Mouse (Mus musculus) neural tube, embryonic 14.5 days (tissue): ENCODE results near the gene Sec24b. TPM values are rescaled to one million over a fixed set of nuclear protein-coding genes. Genes with fewer than 3 reads are reported as not detected.

ENCODE experiments used
- ATAC-seq: fragments of 200-750 bp; cut with Nextera tagmentation; 2 replicates; pipeline ENCODE4 v1.8.0; 2017; ENCODE audit warnings: low read depth, mild to moderate bottlenecking, moderate TSS enrichment, moderate library complexity
- H3K27ac ChIP-seq: fragments of 300-500 bp; sonication (generic); 2 replicates; pipeline ENCODE4 v1.5.1; 2014; ENCODE audit warnings: low read depth, mild to moderate bottlenecking, control low read depth, low read length, moderate library complexity, mixed read lengths
- H3K27me3 ChIP-seq: fragments of 300-500 bp; sonication (generic); 2 replicates; pipeline ENCODE4 v1.6.1; 2014; ENCODE audit warnings: low read length; ENCODE audit not compliant: control insufficient read depth, insufficient read depth
- H3K36me3 ChIP-seq: fragments of 300-500 bp; sonication (generic); 2 replicates; pipeline ENCODE4 v1.6.1; 2014; ENCODE audit warnings: low read length, mixed read lengths; ENCODE audit not compliant: control insufficient read depth, insufficient read depth
- H3K4me1 ChIP-seq: fragments of 300-500 bp; sonication (generic); 2 replicates; pipeline ENCODE4 v1.6.1; 2014; ENCODE audit warnings: low read length; ENCODE audit not compliant: control insufficient read depth, insufficient read depth
- H3K4me2 ChIP-seq: fragments of 300-500 bp; sonication (generic); 2 replicates; pipeline ENCODE4 v1.6.1; 2014; ENCODE audit warnings: mild to moderate bottlenecking, low read depth, low read length, control low read depth
- H3K4me3 ChIP-seq: fragments of 300-500 bp; sonication (generic); 2 replicates; pipeline ENCODE4 v1.5.1; 2014; ENCODE audit warnings: low read depth, low read length, control low read depth, mixed read lengths
- H3K9ac ChIP-seq: fragments of 300-500 bp; sonication (generic); replicated peaks from 2 replicates; pipeline ENCODE4 v1.6.1; 2014; ENCODE audit warnings: low read depth, mild to moderate bottlenecking, control low read depth, low read length, mixed read lengths
- H3K9me3 ChIP-seq: fragments of 300-500 bp; sonication (generic); 2 replicates; pipeline ENCODE4 v1.6.1; 2016; ENCODE audit warnings: low read length; ENCODE audit not compliant: control insufficient read depth
- WGBS: fragments of 180-500 bp; shearing (Covaris S2); extraction: QIAGEN DNeasy Blood & Tissue Kit; methylation state at CpG from one replicate; pipeline ENCODE4 v1.1.7; 2014; 5-methylcytosine and 5-hydroxymethylcytosine counted together
- polyA plus RNA-seq: library from polyadenylated mRNA; unstranded; fragments of >200 nt; fragmentation: Nextera tagmentation; extraction: Ambion mirVana; gene quantifications from 2 replicates; pipeline ENCODE4 v1.2.1, GENCODE M21; 2014

Sec24b gene
- polyA plus RNA-seq, 1 experiment from 2014 or later, result 36.5 TPM

DNA sequence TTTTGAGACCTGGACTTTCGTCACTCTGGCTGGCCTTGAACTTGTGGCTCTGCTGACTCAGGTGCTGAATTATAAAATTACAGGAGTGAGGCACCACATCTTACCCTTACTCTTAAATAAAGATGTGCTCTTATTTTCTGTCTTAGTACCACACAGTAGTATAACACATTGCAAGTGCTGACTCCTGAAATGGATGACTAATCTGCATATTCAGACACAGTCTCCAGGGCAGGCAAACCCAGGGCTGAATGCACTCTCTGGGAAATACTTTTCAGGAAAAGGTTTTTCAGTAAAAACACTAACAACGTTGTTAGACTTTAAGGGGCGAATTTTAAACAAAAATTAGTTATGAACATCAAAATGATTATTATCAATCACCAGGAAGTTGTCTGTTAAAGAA lies 64.0 kb downstream of the Sec24b start:
- no peaks in the 10 kb centered on the region for H3K4me1 ChIP-seq
- peaks cover 63% of the 10 kb centered on the region for H3K36me3 ChIP-seq
- H3K9ac ChIP-seq, result no peak overlapping the region
- H3K9me3 ChIP-seq, result no peaks in the 10 kb centered on the region
- no peak overlapping the region for H3K27ac ChIP-seq
- H3K4me2 ChIP-seq, result no peak overlapping the region
- no peak overlapping the region for H3K4me3 ChIP-seq
- WGBS, result 88% methylated on average over 3 of the region's 3 CpGs
- H3K27me3 ChIP-seq, result no peaks in the 10 kb centered on the region
- no peak for ATAC-seq

GRCm38 (mm10) chr3:129987297-129987696 lies 74.1 kb downstream of the Sec24b start:
- H3K9ac ChIP-seq, result no peak overlapping the region
- ATAC-seq, result no peak
- no peaks in the 10 kb centered on the region for H3K27me3 ChIP-seq
- no peak overlapping the region for H3K4me3 ChIP-seq
- H3K9me3 ChIP-seq, result no peaks in the 10 kb centered on the region
- H3K4me1 ChIP-seq, result no peaks in the 10 kb centered on the region
- WGBS, result 96% methylated on average over 13 of the region's 13 CpGs
- peaks cover 69% of the 10 kb centered on the region for H3K36me3 ChIP-seq
- no peak overlapping the region for H3K27ac ChIP-seq
- H3K4me2 ChIP-seq, result no peak overlapping the region

DNA sequence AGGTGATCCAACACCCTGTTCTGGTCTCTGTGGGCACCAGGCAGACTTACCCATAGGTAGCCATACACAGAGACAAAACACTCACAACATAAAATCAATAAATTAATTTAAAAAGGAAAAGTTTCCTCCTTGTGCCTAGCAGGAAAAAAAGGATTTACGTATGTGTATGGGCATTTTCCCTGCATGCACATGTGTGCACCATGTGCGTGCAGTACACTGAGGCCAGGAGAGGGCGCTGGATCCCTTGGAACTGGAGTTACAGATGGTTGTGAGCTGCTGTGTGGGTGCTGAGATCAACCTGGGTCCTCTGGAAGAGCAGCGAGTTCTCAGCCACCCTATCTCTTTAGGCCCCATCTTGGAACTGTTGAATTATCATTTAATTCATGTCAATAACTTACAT lies 76.0 kb downstream of the Sec24b start:
- Histone ChIP-seq H3K27ac (no peak overlapping the region), H3K4me2 (no peak overlapping the region), H3K4me1 (no peaks in the 10 kb centered on the region), H3K9ac (no peak overlapping the region), H3K4me3 (no peak overlapping the region), H3K27me3 (no peaks in the 10 kb centered on the region), H3K9me3 (no peaks in the 10 kb centered on the region), H3K36me3 (peaks cover 53% of the 10 kb centered on the region)
- WGBS, result 91% methylated on average over 4 of the region's 4 CpGs
- no peak for ATAC-seq

- no peak overlapping the region for H3K27ac ChIP-seq
- H3K9me3 ChIP-seq, result no peaks in the 10 kb centered on the region
- WGBS, result 95% methylated on average over 5 of the region's 5 CpGs
- peaks cover 47% of the 10 kb centered on the region for H3K36me3 ChIP-seq
- no peak overlapping the region for H3K4me3 ChIP-seq
- H3K4me2 ChIP-seq, result no peak overlapping the region
- no peak overlapping the region for H3K9ac ChIP-seq
- no peaks in the 10 kb centered on the region for H3K27me3 ChIP-seq
- ATAC-seq, result no peak
- H3K4me1 ChIP-seq, result no peaks in the 10 kb centered on the region
Measured at GRCm38 (mm10) chr3:129984797-129985196, 76.6 kb downstream of the Sec24b start.

- WGBS, result 66% methylated on average over 5 of the region's 5 CpGs
- ATAC-seq, result no peak
- Histone ChIP-seq H3K4me1 (no peaks in the 10 kb centered on the region), H3K27me3 (no peaks in the 10 kb centered on the region), H3K9ac (no peak overlapping the region), H3K4me3 (no peak overlapping the region), H3K4me2 (no peak overlapping the region), H3K27ac (no peak overlapping the region), H3K9me3 (no peaks in the 10 kb centered on the region), H3K36me3 (peaks cover 23% of the 10 kb centered on the region)
Measured at GRCm38 (mm10) chr3:129982271-129982670, 79.1 kb downstream of the Sec24b start.

- WGBS, result 92% methylated on average over 11 of the region's 11 CpGs
- Histone ChIP-seq H3K9me3 (no peaks in the 10 kb centered on the region), H3K4me3 (no peak overlapping the region), H3K4me2 (no peak overlapping the region), H3K27me3 (no peaks in the 10 kb centered on the region), H3K36me3 (peaks cover 19% of the 10 kb centered on the region), H3K9ac (no peak overlapping the region), H3K27ac (no peak overlapping the region), H3K4me1 (no peaks in the 10 kb centered on the region)
- ATAC-seq, result no peak
Measured at GRCm38 (mm10) chr3:129981756-129982155, 79.6 kb downstream of the Sec24b start.

GRCm38 (mm10) chr3:129979510-129979909 lies 81.8 kb downstream of the Sec24b start:
- peak; percentile 50; the same call in 1 of the 2 replicates for ATAC-seq

GRCm38 (mm10) chr3:129978716-129979115 lies 82.6 kb downstream of the Sec24b start:
- 57% methylated on average over 9 of the region's 9 CpGs for WGBS
- no peak overlapping the region for H3K4me3 ChIP-seq
- H3K9ac ChIP-seq, result no peak overlapping the region
- peaks cover 8% of the 10 kb centered on the region for H3K36me3 ChIP-seq
- H3K4me2 ChIP-seq, result no peak overlapping the region
- no peak for ATAC-seq
- H3K9me3 ChIP-seq, result no peaks in the 10 kb centered on the region
- H3K27ac ChIP-seq, result no peak overlapping the region
- H3K27me3 ChIP-seq, result no peaks in the 10 kb centered on the region
- H3K4me1 ChIP-seq, result no peaks in the 10 kb centered on the region

More at GRCm38 (mm10) chr3:129979510-129979909, 81.8 kb downstream of the Sec24b start:
- Histone ChIP-seq H3K4me3 (no peak overlapping the region), H3K27ac (no peak overlapping the region), H3K36me3 (peaks cover 12% of the 10 kb centered on the region), H3K9ac (no peak overlapping the region), H3K27me3 (no peaks in the 10 kb centered on the region), H3K4me1 (no peaks in the 10 kb centered on the region), H3K9me3 (no peaks in the 10 kb centered on the region), H3K4me2 (no peak overlapping the region)
- WGBS, result 62% methylated on average over 6 of the region's 6 CpGs

GRCm38 (mm10) chr3:129976317-129976716 lies 85.0 kb downstream of the Sec24b start:
- Histone ChIP-seq H3K9ac (no peak overlapping the region), H3K9me3 (no peaks in the 10 kb centered on the region), H3K27me3 (no peaks in the 10 kb centered on the region), H3K4me2 (no peak overlapping the region), H3K4me3 (no peak overlapping the region), H3K4me1 (no peaks in the 10 kb centered on the region), H3K36me3 (no peaks in the 10 kb centered on the region), H3K27ac (no peak overlapping the region)
- no peak for ATAC-seq
- 90% methylated on average over 5 of the region's 5 CpGs for WGBS
